Mouse (Mus musculus) neutrophil, adult 5-6 weeks (primary cell): Measurements from ENCODE around the gene Rhbdd2. TPM values are rescaled to one million over a fixed set of nuclear protein-coding genes. Genes with fewer than 3 reads are reported as not detected.
"Not testable (repeated sequence)": the region's sequence is repeated elsewhere in the genome, so short reads cannot be mapped to it uniquely, and the experiment has no call there.

Experiments
- ATAC-seq: fragments of 151-379, 151-347 bp; 2 replicates; pipeline ENCODE4 v1.8.0; 2017; ENCODE audit warnings: mild to moderate bottlenecking, moderate TSS enrichment; ENCODE audit not compliant: insufficient number of reproducible peaks, poor library complexity, low FRiP score, severe bottlenecking; ENCODE audit errors: extremely low read depth
- total RNA-seq: library from RNA; stranded (forward); fragments of 200-1000 nt; gene quantifications from 2 replicates; pipeline ENCODE4 v1.2.3, GENCODE M21; 2017

Rhbdd2 gene
- total RNA-seq: 7.3 and 7.9 TPM in 2 replicates

GRCm38 (mm10) chr5:135632117-135632796, at the start of gene Rhbdd2:
Gene Rhbdd2 (plus strand): TSS chr5:135632618.
- peak; percentile 96 for ATAC-seq

- ATAC-seq: no peak
Observed at GRCm38 (mm10) chr5:135585691-135586090, 46.7 kb upstream of the Rhbdd2 start.

GRCm38 (mm10) chr5:135587764-135588163, 44.7 kb upstream of the Rhbdd2 start:
- no peak for ATAC-seq

GRCm38 (mm10) chr5:135589996-135590784, 42.2 kb upstream of the Rhbdd2 start:
- ATAC-seq: no peak

GRCm38 (mm10) chr5:135604643-135605042, 27.8 kb upstream of the Rhbdd2 start:
- ATAC-seq: not testable (repeated sequence)

GRCm38 (mm10) chr5:135606717-135607116, 25.7 kb upstream of the Rhbdd2 start:
- not testable (repeated sequence) for ATAC-seq

- no peak for ATAC-seq
Observed at GRCm38 (mm10) chr5:135607581-135607980, 24.8 kb upstream of the Rhbdd2 start.

GRCm38 (mm10) chr5:135609794-135610193, 22.6 kb upstream of the Rhbdd2 start:
- no peak for ATAC-seq

- ATAC-seq: not testable (repeated sequence)
Observed at GRCm38 (mm10) chr5:135619741-135620140, 12.7 kb upstream of the Rhbdd2 start.

GRCm38 (mm10) chr5:135620526-135620925, 11.9 kb upstream of the Rhbdd2 start:
- ATAC-seq: no peak

GRCm38 (mm10) chr5:135621725-135622124, 10.7 kb upstream of the Rhbdd2 start:
- ATAC-seq: no peak

- no peak for ATAC-seq
Observed at GRCm38 (mm10) chr5:135623006-135623563, 9.3 kb upstream of the Rhbdd2 start.

GRCm38 (mm10) chr5:135628916-135629315, 3.5 kb upstream of the Rhbdd2 start:
- no peak for ATAC-seq

- no peak for ATAC-seq
Observed at GRCm38 (mm10) chr5:135629401-135629800, 3.0 kb upstream of the Rhbdd2 start.

- ATAC-seq: no peak
Observed at GRCm38 (mm10) chr5:135630598-135630997, 1.8 kb upstream of the Rhbdd2 start.

GRCm38 (mm10) chr5:135632797-135633144, 353 bp downstream of the Rhbdd2 start:
- ATAC-seq: 0 out of 2 replicates have a peak, but pooled peaks have one; percentile 10

- no peak for ATAC-seq
Observed at GRCm38 (mm10) chr5:135639760-135640458, 7.5 kb downstream of the Rhbdd2 start.

- ATAC-seq: no peak
Observed at GRCm38 (mm10) chr5:135640459-135640789, 8.0 kb downstream of the Rhbdd2 start.

- ATAC-seq: no peak
Observed at GRCm38 (mm10) chr5:135641028-135641427, 8.6 kb downstream of the Rhbdd2 start.
